Comparison of ENCODE assay signal across 11 mouse cellular contexts in genomic region chr2:70938844-70939494, GRCm38 (mm10).
A peak's percentile ranks its signal among the peaks of the same experiment; 100 is the strongest.
DNase-seq lines count a peak whose midpoint lies in the region; ATAC-seq lines count a peak whose summit lies in the region.
"Had no signal": no experiment of that assay in that cellular context is flagged by ENCODE, and none has a peak within 500 bp of the region (broad histone marks: within the 10 kb centered on the region; RNA-seq: fewer than 3 reads in every experiment).

No protein-coding gene starts in this region.

- no peaks in the 10 kb centered on the region for H3K9me3 ChIP-seq in heart, embryonic 11.5 days (replicated peaks; ENCODE audit: control insufficient read depth, low read length)
- H3K9me3 ChIP-seq in hindbrain, embryonic 10.5 days = no peaks in the 10 kb centered on the region
- H3K9me3 ChIP-seq: hindbrain, embryonic 15.5 days; neural tube, embryonic 12.5 days had no signal

- WGBS in heart, embryonic 11.5 days (ENCODE audit: insufficient replicate concordance) = 75% methylated on average over 21 of the region's 21 CpGs
- WGBS in hindbrain, embryonic 10.5 days = 86% methylated on average over 21 of the region's 21 CpGs

- peak overlapping the region; percentile 14; the same call in 1 of the 2 replicates for H3K4me2 ChIP-seq in heart, embryonic 11.5 days
- H3K4me2 ChIP-seq: hindbrain, embryonic 15.5 days; neural tube, embryonic 12.5 days had no signal

- no peak for DNase-seq in heart, adult 11 months
- DNase-seq in retina, embryonic 14.5 days (ENCODE audit: low spot score) = peak; percentile 13
- no peak for DNase-seq in kidney, postnatal 25 days
- no peak for DNase-seq in layer of hippocampus, adult 9-10 months (ENCODE audit: low spot score)
- DNase-seq in hindbrain, embryonic 10.5 days (ENCODE audit: low spot score) = no peak

- H3K4me3 ChIP-seq in heart, embryonic 11.5 days (ENCODE audit: low read depth, low read length) = no peak overlapping the region
- no peak overlapping the region for H3K4me3 ChIP-seq in hindbrain, embryonic 10.5 days
- H3K4me3 ChIP-seq: hindbrain, embryonic 15.5 days; neural tube, embryonic 12.5 days had no signal

- no peaks in the 10 kb centered on the region for H3K27me3 ChIP-seq in heart, embryonic 11.5 days (ENCODE audit: control insufficient read depth, insufficient read depth, low read length)
- no peaks in the 10 kb centered on the region for H3K27me3 ChIP-seq in hindbrain, embryonic 10.5 days (ENCODE audit: insufficient read depth, poor library complexity, severe bottlenecking)
- H3K27me3 ChIP-seq: CH12.LX; hindbrain, embryonic 15.5 days; neural tube, embryonic 12.5 days had no signal

- no peaks in the 10 kb centered on the region for H3K36me3 ChIP-seq in heart, embryonic 11.5 days (ENCODE audit: control insufficient read depth, insufficient read depth, low read length)
- H3K36me3 ChIP-seq in hindbrain, embryonic 10.5 days = no peaks in the 10 kb centered on the region
- H3K36me3 ChIP-seq: hindbrain, embryonic 15.5 days; neural tube, embryonic 12.5 days had no signal

- no peak; the same call in 1 of the 2 replicates for ATAC-seq in heart, embryonic 11.5 days (replicated peaks; ENCODE audit: insufficient number of reproducible peaks, low FRiP score, low TSS enrichment)
- ATAC-seq in CD4-positive, CD25-positive, alpha-beta regulatory T cell, adult 4 months = peak; percentile 97
- ATAC-seq in erythroblast, adult 5-6 weeks (replicated peaks; ENCODE audit: low FRiP score, poor library complexity, severe bottlenecking) = peak; percentile 88

- H3K9ac ChIP-seq in heart, embryonic 11.5 days (ENCODE audit: low read depth, low read length) = no peak overlapping the region
- H3K9ac ChIP-seq: hindbrain, embryonic 15.5 days; neural tube, embryonic 12.5 days had no signal

- no peaks in the 10 kb centered on the region for H3K4me1 ChIP-seq in heart, embryonic 11.5 days (ENCODE audit: control insufficient read depth, insufficient read depth, low read length)
- H3K4me1 ChIP-seq in hindbrain, embryonic 10.5 days (replicated peaks) = no peaks in the 10 kb centered on the region
- H3K4me1 ChIP-seq: hindbrain, embryonic 15.5 days; neural tube, embryonic 12.5 days had no signal

- H3K27ac ChIP-seq in heart, embryonic 11.5 days (ENCODE audit: low read depth, low read length) = no peak overlapping the region
- H3K27ac ChIP-seq in hindbrain, embryonic 10.5 days = no peak overlapping the region
- H3K27ac ChIP-seq: hindbrain, embryonic 15.5 days; neural tube, embryonic 12.5 days had no signal
